Mouse (Mus musculus) lung, embryonic 14.5 days (tissue): ENCODE data around the gene Stk39. TPM values are rescaled to one million over a fixed set of nuclear protein-coding genes. Genes with fewer than 3 reads are reported as not detected.

Experiments
- ATAC-seq: fragments of 200-750 bp; cut with Nextera tagmentation; 2 replicates; pipeline ENCODE4 v1.8.0; 2017; ENCODE audit warnings: mild to moderate bottlenecking, moderate TSS enrichment, moderate library complexity; ENCODE audit not compliant: insufficient read depth
- DNase-seq: peaks from one replicate; pipeline ENCODE4 v3.0.0-alpha.2; 2015
- H3K27ac ChIP-seq: fragments of 300-500 bp; sonication (generic); 2 replicates; pipeline ENCODE4 v1.5.1; 2014; ENCODE audit warnings: low read depth, mild to moderate bottlenecking, moderate library complexity
- H3K27me3 ChIP-seq: fragments of 300-500 bp; sonication (generic); 2 replicates; pipeline ENCODE4 v1.6.1; 2014; ENCODE audit warnings: low read length, control low read depth; ENCODE audit not compliant: insufficient read depth
- H3K36me3 ChIP-seq: fragments of 300-500 bp; sonication (generic); 2 replicates; pipeline ENCODE4 v1.6.1; 2014; ENCODE audit warnings: control low read depth; ENCODE audit not compliant: insufficient read depth
- H3K4me1 ChIP-seq: fragments of 300-500 bp; sonication (generic); 2 replicates; pipeline ENCODE4 v1.6.1; 2014; ENCODE audit warnings: antibody characterized with exemption, control low read depth; ENCODE audit not compliant: insufficient read depth
- H3K4me2 ChIP-seq: fragments of 300-500 bp; sonication (generic); 2 replicates; pipeline ENCODE4 v1.6.1; 2014; ENCODE audit warnings: mild to moderate bottlenecking
- H3K4me3 ChIP-seq: fragments of 300-500 bp; sonication (generic); 2 replicates; pipeline ENCODE4 v1.5.1; 2014; ENCODE audit warnings: low read depth, low read length
- H3K9ac ChIP-seq: fragments of 300-500 bp; sonication (generic); 2 replicates; pipeline ENCODE4 v1.6.1; 2014
- H3K9me3 ChIP-seq: fragments of 300-500 bp; sonication (generic); 2 replicates; pipeline ENCODE4 v1.6.1; 2016; ENCODE audit warnings: low read depth, low read length, control low read depth
- CTCF ChIP-seq: IDR thresholded peaks from 2 replicates; pipeline ENCODE4 v1.5.1; 2016; ENCODE audit warnings: antibody characterized with exemption, low read depth
- WGBS: fragments of 180-500 bp; shearing (Covaris S2); extraction: QIAGEN DNeasy Blood & Tissue Kit; methylation state at CpG from one replicate; pipeline ENCODE4 v1.1.7; 2014; 5-methylcytosine and 5-hydroxymethylcytosine counted together
- polyA plus RNA-seq: library from polyadenylated mRNA; unstranded; fragments of >200 nt; fragmentation: Nextera tagmentation; extraction: Ambion mirVana; gene quantifications from 2 replicates; pipeline ENCODE4 v1.2.1, GENCODE M21; 2014

Gene Stk39
- polyA plus RNA-seq: 27.6 and 28.0 TPM in 2 replicates

DNA sequence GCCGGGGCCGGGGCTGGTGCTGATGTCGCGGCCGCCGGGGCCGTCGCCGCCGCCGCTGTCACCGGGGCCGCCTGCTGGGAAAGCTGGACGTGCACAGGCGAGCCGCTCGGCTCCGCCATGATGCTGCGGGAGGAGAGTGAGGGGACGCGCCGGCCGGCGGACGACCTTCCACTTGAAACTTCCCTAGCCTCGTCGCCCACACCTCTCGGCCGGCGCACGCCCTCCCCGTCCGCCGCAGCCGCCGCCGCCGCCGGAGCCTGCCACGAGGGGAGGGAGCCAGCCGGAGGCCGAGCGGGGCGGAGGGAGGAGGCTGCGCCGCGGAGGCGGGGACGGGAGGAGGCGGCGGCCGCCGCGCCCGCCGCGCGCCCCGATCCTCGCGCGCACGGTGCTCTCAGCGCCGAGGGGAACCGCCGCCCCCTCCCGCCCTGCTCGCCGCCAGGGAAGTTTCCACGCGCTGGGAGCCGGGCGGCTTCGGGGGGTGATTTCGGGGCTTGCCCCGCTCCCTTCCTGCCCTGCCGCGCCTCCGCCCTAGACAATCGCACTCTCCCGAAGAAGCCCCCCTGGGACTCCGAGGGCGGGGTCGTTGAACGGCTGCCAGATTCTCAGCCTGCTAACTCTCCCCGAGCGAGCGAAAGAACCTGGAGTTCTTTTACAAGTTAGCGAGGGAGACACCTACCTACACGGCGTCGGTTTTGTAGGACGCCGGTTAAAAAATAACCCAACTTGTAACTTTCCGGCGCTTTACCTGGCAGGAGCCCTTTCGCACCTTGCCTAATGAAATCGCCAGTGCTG, at the start of gene Stk39:
Gene Stk39 (minus strand): TSS at position 510 of the 792 bp plus-strand sequence.
- Histone ChIP-seq H3K27me3 (no peaks in the 10 kb centered on the region), H3K9me3 (no peaks in the 10 kb centered on the region), H3K9ac (peak within 1 kb of the TSS; percentile 85), H3K4me2 (peak within 1 kb of the TSS; percentile 89), H3K27ac (peak within 1 kb of the TSS; percentile 92), H3K36me3 (no peaks in the 10 kb centered on the region), H3K4me1 (peaks cover 7% of the 10 kb centered on the region; the same call in 1 of the 2 replicates), H3K4me3 (peak within 1 kb of the TSS; percentile 82)
- ATAC-seq (peak; percentile 85), DNase-seq (peak; percentile 92)
- under 1% methylated on average over 72 of the region's 99 CpGs for WGBS
- no peak for TF ChIP-seq CTCF

DNA sequence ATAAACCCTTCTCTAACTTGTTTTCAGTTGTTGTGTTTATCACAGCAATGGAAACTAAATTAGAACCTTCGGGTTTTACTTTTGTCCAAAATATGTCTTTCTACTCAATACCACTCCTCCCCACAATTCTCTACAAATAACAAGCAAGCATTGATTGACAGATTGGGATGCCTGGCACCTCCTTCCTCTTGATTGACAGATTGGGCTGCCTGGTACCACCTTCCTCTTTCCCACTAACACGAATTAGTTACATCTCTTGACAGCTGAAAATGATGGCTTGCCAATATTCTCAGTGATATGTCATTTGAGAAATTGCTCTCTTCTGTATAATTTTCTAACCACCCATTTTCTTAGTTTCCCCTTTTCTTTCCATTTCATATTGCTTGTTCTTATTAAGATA, 43.3 kb upstream of the Stk39 start:
- ATAC-seq: no peak
- WGBS: 58% methylated on average over 2 of the region's 2 CpGs
- DNase-seq: no peak

DNA sequence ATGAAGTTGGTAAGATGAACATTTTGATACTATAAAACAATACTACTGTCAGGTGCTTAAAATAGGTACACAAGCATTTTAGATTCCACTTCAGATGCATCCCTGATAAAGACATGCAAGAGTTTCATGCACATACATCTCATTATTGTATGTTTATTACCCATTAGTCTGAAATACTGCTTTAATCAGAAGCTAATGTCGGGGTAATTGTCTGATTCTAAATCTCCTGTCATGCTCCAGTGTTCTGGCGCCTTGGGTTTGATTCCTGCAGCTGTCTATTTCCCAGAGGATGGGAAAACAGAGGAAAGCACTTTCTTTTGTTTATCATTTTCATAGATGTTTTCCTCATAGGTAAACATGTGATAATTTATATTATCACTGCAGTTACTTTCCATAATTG, 31.1 kb upstream of the Stk39 start:
- Histone ChIP-seq H3K27ac (no peak overlapping the region), H3K9ac (no peak overlapping the region), H3K27me3 (no peaks in the 10 kb centered on the region), H3K36me3 (no peaks in the 10 kb centered on the region), H3K4me2 (no peak overlapping the region), H3K4me1 (no peaks in the 10 kb centered on the region), H3K9me3 (no peaks in the 10 kb centered on the region), H3K4me3 (no peak overlapping the region)
- ATAC-seq (no peak), DNase-seq (no peak)
- no peak for TF ChIP-seq CTCF
- WGBS: 48% methylated on average over 2 of the region's 2 CpGs

More for the DNA sequence above, 43.3 kb upstream of the Stk39 start:
- TF ChIP-seq CTCF: no peak
- no peak overlapping the region for H3K27ac ChIP-seq
- H3K9me3 ChIP-seq: no peaks in the 10 kb centered on the region
- H3K4me3 ChIP-seq: no peak overlapping the region
- no peaks in the 10 kb centered on the region for H3K36me3 ChIP-seq
- no peak overlapping the region for H3K4me2 ChIP-seq
- H3K4me1 ChIP-seq: no peaks in the 10 kb centered on the region
- H3K27me3 ChIP-seq: no peaks in the 10 kb centered on the region
- no peak overlapping the region for H3K9ac ChIP-seq

DNA sequence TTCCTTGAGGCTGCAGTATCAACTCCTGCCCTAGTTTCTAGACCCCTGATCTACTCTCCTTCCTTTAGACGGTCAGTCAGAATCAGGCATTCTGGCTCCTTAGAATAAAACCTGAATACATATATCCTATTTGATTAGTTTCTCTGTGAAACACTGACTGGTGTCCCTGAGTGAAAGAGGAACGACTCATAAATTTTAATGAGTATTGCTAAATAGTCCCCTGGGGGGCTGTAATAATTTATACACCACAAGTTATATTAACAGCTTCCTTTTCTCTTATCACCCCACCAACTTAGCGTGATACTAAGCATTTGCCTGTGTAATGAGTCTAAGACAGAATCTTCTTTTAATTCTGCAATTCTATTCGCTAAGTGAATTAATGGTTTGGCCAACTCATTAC, 30.7 kb upstream of the Stk39 start:
- H3K9ac ChIP-seq: no peak overlapping the region
- no peaks in the 10 kb centered on the region for H3K4me1 ChIP-seq
- H3K4me2 ChIP-seq: no peak overlapping the region
- no peaks in the 10 kb centered on the region for H3K9me3 ChIP-seq
- H3K4me3 ChIP-seq: no peak overlapping the region
- H3K27ac ChIP-seq: no peak overlapping the region
- no peak for TF ChIP-seq CTCF
- 81% methylated on average over 4 of the region's 4 CpGs for WGBS
- no peaks in the 10 kb centered on the region for H3K27me3 ChIP-seq
- ATAC-seq (no peak), DNase-seq (no peak)
- H3K36me3 ChIP-seq: no peaks in the 10 kb centered on the region

DNA sequence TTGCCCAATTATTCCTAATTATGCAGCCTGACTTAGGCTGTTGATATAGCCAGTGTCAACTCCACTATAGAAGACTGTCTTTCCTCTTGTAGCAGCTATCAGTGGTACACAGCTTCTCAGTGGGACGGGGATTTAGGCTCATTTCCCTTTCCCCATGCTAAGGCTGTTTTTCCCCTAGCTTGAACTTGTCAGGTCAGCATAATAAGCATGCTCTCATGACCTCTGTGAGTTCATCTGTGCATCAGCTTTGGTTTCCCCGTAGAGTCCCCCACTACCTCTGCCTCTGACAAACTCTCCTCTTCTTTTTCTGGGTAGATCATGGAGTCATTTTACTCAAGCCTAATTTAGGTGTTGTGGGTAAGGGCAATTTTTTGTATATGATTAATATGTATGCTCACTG, 30.2 kb upstream of the Stk39 start:
- H3K27me3 ChIP-seq: no peaks in the 10 kb centered on the region
- H3K36me3 ChIP-seq: no peaks in the 10 kb centered on the region
- no peak overlapping the region for H3K27ac ChIP-seq
- H3K9me3 ChIP-seq: no peaks in the 10 kb centered on the region
- DNase-seq (no peak), ATAC-seq (no peak)
- H3K4me1 ChIP-seq: no peaks in the 10 kb centered on the region
- no peak for TF ChIP-seq CTCF
- H3K4me3 ChIP-seq: no peak overlapping the region
- no peak overlapping the region for H3K9ac ChIP-seq
- no peak overlapping the region for H3K4me2 ChIP-seq
- WGBS: 52% methylated on average over 2 of the region's 2 CpGs

DNA sequence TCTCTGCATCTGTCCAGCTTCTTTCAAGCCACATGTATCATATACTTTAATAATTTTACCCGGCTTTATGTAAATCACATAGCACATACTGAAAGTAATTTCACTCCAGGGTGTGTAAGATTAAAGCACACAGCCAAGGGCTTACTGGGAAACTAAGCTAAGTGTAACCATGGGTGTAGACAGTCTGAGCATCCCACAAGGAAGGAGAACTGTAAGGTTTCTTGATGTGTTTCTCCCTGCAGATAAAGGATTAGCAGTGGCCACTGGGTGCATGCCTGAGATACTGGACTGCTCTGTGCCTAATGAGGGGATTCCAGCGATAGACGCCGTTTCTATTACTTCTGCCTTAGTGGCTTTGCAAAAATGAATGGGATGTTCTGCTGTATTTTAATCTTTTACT, 14.2 kb upstream of the Stk39 start:
- no peak overlapping the region for H3K4me2 ChIP-seq
- no peak overlapping the region for H3K9ac ChIP-seq
- H3K27me3 ChIP-seq: no peaks in the 10 kb centered on the region
- H3K27ac ChIP-seq: no peak overlapping the region
- H3K4me1 ChIP-seq: no peaks in the 10 kb centered on the region
- ATAC-seq (no peak), DNase-seq (no peak)
- WGBS: 74% methylated on average over 4 of the region's 4 CpGs
- no peak overlapping the region for H3K4me3 ChIP-seq
- TF ChIP-seq CTCF: no peak
- no peaks in the 10 kb centered on the region for H3K9me3 ChIP-seq
- H3K36me3 ChIP-seq: no peaks in the 10 kb centered on the region

DNA sequence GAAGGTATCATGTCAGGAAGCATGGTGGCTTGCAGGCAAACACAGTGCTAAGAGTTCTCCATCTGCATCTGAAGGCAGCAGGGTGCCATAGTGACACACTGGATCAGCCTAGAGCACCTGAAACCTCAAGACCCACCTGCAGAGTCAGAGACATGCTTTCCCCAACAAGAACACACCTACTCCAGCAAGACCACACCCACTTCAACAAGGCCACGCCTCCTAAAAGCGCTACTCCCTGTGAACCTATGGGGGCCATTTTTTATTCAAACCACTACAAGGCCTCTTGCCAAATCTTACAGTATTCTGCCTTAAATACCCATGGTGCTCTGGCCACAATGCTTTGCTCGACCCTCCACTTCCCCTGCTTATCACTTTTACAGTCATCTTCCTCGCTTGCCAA, 13.1 kb upstream of the Stk39 start:
- H3K36me3 ChIP-seq: no peaks in the 10 kb centered on the region
- no peak overlapping the region for H3K4me3 ChIP-seq
- ATAC-seq (no peak), DNase-seq (no peak)
- H3K27me3 ChIP-seq: no peaks in the 10 kb centered on the region
- H3K27ac ChIP-seq: no peak overlapping the region
- H3K9ac ChIP-seq: no peak overlapping the region
- WGBS: 35% methylated on average over 4 of the region's 4 CpGs
- no peaks in the 10 kb centered on the region for H3K4me1 ChIP-seq
- no peak overlapping the region for H3K4me2 ChIP-seq
- no peak for TF ChIP-seq CTCF
- no peaks in the 10 kb centered on the region for H3K9me3 ChIP-seq
